Mouse (Mus musculus): Measurements from ENCODE around the gene Eng. TPM values are rescaled to one million over a fixed set of nuclear protein-coding genes. Genes with fewer than 3 reads are reported as not detected.

The Eng gene
- total and polyA plus RNA-seq, 3 experiments: 0.08 to 0.47 (median 0.13) TPM

- dilution Hi-C loops (cut with MboI; ENCODE audit: extremely low pct_ligation_motif_present, extremely low pct_unique_long_range_greater_than_20kb, low sequenced_read_pairs) (no loop called here), in situ Hi-C loops (cut with MboI; ENCODE audit: low pct_ligation_motif_present, low pct_unique_long_range_greater_than_20kb, low sequenced_read_pairs) (loop anchor here (5.0 kb wide), 1 partner anchor 44 kb away; the partner anchor contains the start of gene Tor2a)
- H3K36me3 ChIP-seq (replicated peaks in 1 of 2; ENCODE audit: control insufficient read depth in 1 of 2, insufficient read depth in 1 of 2, low read length in 1 of 2): peaks cover 21 to 33% of the 10 kb centered on the region in 2 experiments
- peaks cover 27 to 56% of the 10 kb centered on the region in 2 experiments for H3K4me1 ChIP-seq (ENCODE audit: control insufficient read depth in 1 of 2, insufficient read depth in 2 of 2)
- DNase-seq (ENCODE audit: extremely low read depth): peak; percentile 83
- H3K9me3 ChIP-seq (replicated peaks; ENCODE audit: low read length): peaks cover 6% of the 10 kb centered on the region
- peak within 1 kb of the TSS; percentile 82 for H3K9ac ChIP-seq (ENCODE audit: insufficient read depth, low read depth)
- no peaks in the 10 kb centered on the region for H3K27me3 ChIP-seq (replicated peaks)
- peak within 1 kb of the TSS; percentile 82 to 87 (median 84) for H3K4me3 ChIP-seq (replicated peaks in 1 of 3; ENCODE audit: low read depth in 2 of 3, low read length in 2 of 3, poor library complexity in 1 of 3)
- peak; percentile 46; the same call in 1 of the 2 replicates for TF ChIP-seq ELF1 (IDR thresholded peaks at IDR 0.05; ENCODE audit: low read depth, low read length)
- TF ChIP-seq IRF4 (IDR thresholded peaks at IDR 0.05; ENCODE audit: low read depth, low read length): peak; percentile 53; the same call in 1 of the 2 replicates
- TF ChIP-seq MXI1 (IDR thresholded peaks at IDR 0.05; ENCODE audit: low read depth, low read length): peak; percentile 38
- TF ChIP-seq SIN3A (IDR thresholded peaks at IDR 0.05; ENCODE audit: low read length): peak; percentile 71
- peak; percentile 76 to 98; a peak in 3 of 4 replicates for TF ChIP-seq CTCF (conservative IDR thresholded peaks at IDR 0.05 in 1 of 2, IDR thresholded peaks at IDR 0.05 in 1 of 2; ENCODE audit: low read depth in 2 of 2, low read length in 2 of 2)
- TF ChIP-seq USF1 (IDR thresholded peaks at IDR 0.05; ENCODE audit: low read depth, low read length): no peak
- peak; percentile 35; the same call in 1 of the 2 replicates for TF ChIP-seq POLR2A (IDR thresholded peaks at IDR 0.05; ENCODE audit: low read depth, low read length)
- TF ChIP-seq CHD2 (IDR thresholded peaks at IDR 0.05; ENCODE audit: low read length): 0 out of 2 replicates have a peak, but pooled peaks have one; percentile 12
- peak; percentile 13; the same call in 1 of the 2 replicates for TF ChIP-seq MEF2A (IDR thresholded peaks at IDR 0.05; ENCODE audit: borderline replicate concordance, low read depth, low read length)
- TF ChIP-seq RAD21 (IDR thresholded peaks at IDR 0.05; ENCODE audit: low read depth, low read length): peak; percentile 90
- peak; percentile 31 for TF ChIP-seq HCFC1 (IDR thresholded peaks at IDR 0.05; ENCODE audit: low read depth, low read length)
- TF ChIP-seq PAX5 (IDR thresholded peaks at IDR 0.05; ENCODE audit: low read length): no peak
- TF ChIP-seq NRF1 (IDR thresholded peaks at IDR 0.05; ENCODE audit: low read depth, low read length): no peak
- TF ChIP-seq GABPA (IDR thresholded peaks at IDR 0.05; ENCODE audit: insufficient replicate concordance, low read depth, low read length): no peak
- TF ChIP-seq NELFE (IDR thresholded peaks at IDR 0.05; ENCODE audit: low read depth, low read length): peak; percentile 46; the same call in 1 of the 2 replicates
- peak; percentile 81 for TF ChIP-seq ZC3H11A (IDR thresholded peaks at IDR 0.05; ENCODE audit: low read depth, low read length)
- TF ChIP-seq JUND (conservative IDR thresholded peaks at IDR 0.05; ENCODE audit: low read depth, low read length): no peak
- peak; percentile 56; the same call in 1 of the 2 replicates for TF ChIP-seq TCF12 (IDR thresholded peaks at IDR 0.05; ENCODE audit: low read depth, low read length)
- no peak for TF ChIP-seq KAT2A (IDR thresholded peaks at IDR 0.05; ENCODE audit: insufficient replicate concordance, low read length)
- no peak for TF ChIP-seq TBP (conservative IDR thresholded peaks at IDR 0.05; ENCODE audit: low read depth, low read length)
- TF ChIP-seq SMC3 (IDR thresholded peaks at IDR 0.05; ENCODE audit: low read depth, low read length): peak; percentile 98
- no peak for TF ChIP-seq CHD1 (IDR thresholded peaks at IDR 0.05; ENCODE audit: low read depth, low read length)
- peak within 1 kb of the TSS; percentile 81 for H3K4me2 ChIP-seq (ENCODE audit: insufficient read depth, low read depth, poor library complexity, severe bottlenecking)
- peaks cover 42% of the 10 kb centered on the region for H3K79me2 ChIP-seq (replicated peaks; ENCODE audit: control insufficient read depth, extremely low read depth, insufficient read depth, poor library complexity, severe bottlenecking)
- peak within 1 kb of the TSS; percentile 80 for H3K27ac ChIP-seq (ENCODE audit: insufficient read depth, low read depth)
Observed at GRCm38 (mm10) chr2:32712934-32713817, 66.8 kb downstream of the Eng start, which contains the start of gene Cdk9. Cdk9 (minus strand) TSS chr2:32713076.
